Comparison of ENCODE assay signal across 24 mouse cellular contexts in the genomic region with DNA sequence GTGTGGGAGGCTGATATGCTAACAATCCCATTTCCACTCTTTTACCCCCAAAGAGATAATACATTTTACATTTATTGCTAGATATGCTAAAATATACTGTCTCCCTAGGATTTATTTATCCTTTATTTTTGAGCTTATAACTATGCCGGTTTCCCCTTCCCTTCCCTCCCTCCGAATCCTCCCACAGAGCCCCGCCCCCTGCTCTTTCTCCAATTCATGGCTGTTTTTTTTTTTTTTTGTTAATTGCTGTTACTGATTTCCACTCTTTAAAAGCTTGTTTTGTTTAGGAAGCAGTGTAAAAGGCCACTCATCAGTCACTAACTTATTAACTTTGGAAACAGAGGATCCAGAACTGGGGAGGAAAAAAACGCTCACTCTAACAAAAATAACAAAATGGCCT. TPM values are rescaled to one million over a fixed set of nuclear protein-coding genes. Genes with fewer than 3 reads are reported as not detected.
DNase-seq lines count a peak whose midpoint lies in the region; ATAC-seq and TF ChIP-seq lines count a peak whose summit lies in the region.
"Had no signal": no experiment of that assay in that cellular context is flagged by ENCODE, and none has a peak within 500 bp of the region (broad histone marks: within the 10 kb centered on the region; RNA-seq: fewer than 3 reads in every experiment).

No protein-coding gene starts in this region.

- WGBS in kidney, adult 2 months = 24% methylated on average over 4 of the region's 4 CpGs
- WGBS in kidney, postnatal 0 days = 30% methylated on average over 4 of the region's 4 CpGs
- WGBS in kidney, embryonic 15.5 days = 41% methylated on average over 4 of the region's 4 CpGs
- WGBS in midbrain, embryonic 11.5 days = 76% methylated on average over 4 of the region's 4 CpGs
- WGBS in midbrain, embryonic 13.5 days = 78% methylated on average over 4 of the region's 4 CpGs

- no peak for ATAC-seq in kidney, postnatal 0 days (replicated peaks; ENCODE audit: low FRiP score, low read depth)
- ATAC-seq in kidney, embryonic 15.5 days (replicated peaks; ENCODE audit: low FRiP score) = no peak
- ATAC-seq in midbrain, embryonic 11.5 days (ENCODE audit: low FRiP score) = no peak
- ATAC-seq in midbrain, embryonic 13.5 days = no peak
- ATAC-seq: activated CD4-positive, CD25-positive, alpha-beta regulatory T cell, adult 4 months; CD4-positive, CD25-positive, alpha-beta regulatory T cell, adult 4 months; forebrain, embryonic 13.5 days; Patski had no signal

- H3K4me3 ChIP-seq in kidney, adult 2 months (ENCODE audit: insufficient read depth, low read depth, low read length) = no peak overlapping the region
- no peak overlapping the region for H3K4me3 ChIP-seq in kidney, postnatal 0 days (replicated peaks; ENCODE audit: low read depth, low read length)
- H3K4me3 ChIP-seq in kidney, embryonic 15.5 days (replicated peaks) = no peak overlapping the region
- no peak overlapping the region for H3K4me3 ChIP-seq in midbrain, embryonic 11.5 days (ENCODE audit: low read depth, low read length)
- no peak overlapping the region for H3K4me3 ChIP-seq in midbrain, embryonic 13.5 days (replicated peaks)
- H3K4me3 ChIP-seq: embryonic facial prominence, embryonic 10.5 days; embryonic facial prominence, embryonic 12.5 days; forebrain, embryonic 13.5 days had no signal

- no peak for TF ChIP-seq POLR2A in kidney, adult 2 months (IDR thresholded peaks at IDR 0.05; ENCODE audit: low read depth, low read length)

- no peak for TF ChIP-seq CTCF in kidney, adult 2 months (conservative IDR thresholded peaks at IDR 0.05; ENCODE audit: insufficient read depth, insufficient read length, low read depth, low read length)
- TF ChIP-seq CTCF in kidney, postnatal 0 days (IDR thresholded peaks at IDR 0.05; ENCODE audit: low read depth) = no peak

- H3K27ac ChIP-seq in kidney, adult 2 months (ENCODE audit: insufficient read depth, low read depth, low read length) = no peak overlapping the region
- H3K27ac ChIP-seq in kidney, postnatal 0 days = no peak overlapping the region
- no peak overlapping the region for H3K27ac ChIP-seq in kidney, embryonic 15.5 days
- no peak overlapping the region for H3K27ac ChIP-seq in midbrain, embryonic 11.5 days (ENCODE audit: low read depth, low read length)
- no peak overlapping the region for H3K27ac ChIP-seq in midbrain, embryonic 13.5 days
- H3K27ac ChIP-seq: embryonic facial prominence, embryonic 10.5 days; embryonic facial prominence, embryonic 12.5 days; forebrain, embryonic 13.5 days had no signal

- peak; percentile 31 for DNase-seq in kidney, adult 2 months
- DNase-seq in kidney, adult 8-10 months = no peak
- DNase-seq in kidney, postnatal 0 days (ENCODE audit: low spot score) = peak; percentile 5
- no peak for DNase-seq in kidney, adult 11 months
- peak; percentile 8 for DNase-seq in kidney, postnatal 14 days
- peak; percentile 64 for DNase-seq in midbrain, embryonic 11.5 days (ENCODE audit: low spot score, missing footprints)
- DNase-seq: adrenal gland, adult 8-10 months; adrenal gland, postnatal 14 days; adrenal gland, postnatal 36 days; B cell, adult 2 months; cerebellum, adult 11-12 months; cerebellum, adult 2 months; cerebellum, adult 9-10 months; cerebellum, postnatal 10 days; cerebellum, postnatal 25 days had no signal

- H3K9me3 ChIP-seq in kidney, postnatal 0 days (replicated peaks; ENCODE audit: low read length) = no peaks in the 10 kb centered on the region
- no peaks in the 10 kb centered on the region for H3K9me3 ChIP-seq in kidney, embryonic 15.5 days (replicated peaks)
- H3K9me3 ChIP-seq in midbrain, embryonic 11.5 days (ENCODE audit: control insufficient read depth, low read length) = no peaks in the 10 kb centered on the region
- H3K9me3 ChIP-seq in midbrain, embryonic 13.5 days = no peaks in the 10 kb centered on the region
- H3K9me3 ChIP-seq: embryonic facial prominence, embryonic 10.5 days; embryonic facial prominence, embryonic 12.5 days; forebrain, embryonic 13.5 days had no signal

- no peak overlapping the region for H3K4me2 ChIP-seq in kidney, postnatal 0 days (ENCODE audit: low read length)
- no peak overlapping the region for H3K4me2 ChIP-seq in kidney, embryonic 15.5 days
- no peak overlapping the region for H3K4me2 ChIP-seq in midbrain, embryonic 11.5 days
- H3K4me2 ChIP-seq in midbrain, embryonic 13.5 days (replicated peaks) = no peak overlapping the region
- H3K4me2 ChIP-seq: embryonic facial prominence, embryonic 12.5 days; forebrain, embryonic 13.5 days had no signal

- no peaks in the 10 kb centered on the region; the same call in 1 of the 2 replicates for H3K4me1 ChIP-seq in kidney, adult 2 months (ENCODE audit: control insufficient read depth, insufficient read depth, low read length)
- H3K4me1 ChIP-seq in kidney, postnatal 0 days (replicated peaks; ENCODE audit: insufficient read depth, low read length) = no peaks in the 10 kb centered on the region
- H3K4me1 ChIP-seq in kidney, embryonic 15.5 days = 0 out of 2 replicates have a peak, but pooled peaks cover 2% of the 10 kb centered on the region
- H3K4me1 ChIP-seq in midbrain, embryonic 11.5 days (ENCODE audit: control insufficient read depth, insufficient read depth, low read length) = no peaks in the 10 kb centered on the region
- H3K4me1 ChIP-seq in midbrain, embryonic 13.5 days (replicated peaks) = no peaks in the 10 kb centered on the region
- H3K4me1 ChIP-seq: embryonic facial prominence, embryonic 12.5 days; forebrain, embryonic 13.5 days had no signal

- no peak overlapping the region for H3K9ac ChIP-seq in kidney, postnatal 0 days (ENCODE audit: low read depth, low read length)
- H3K9ac ChIP-seq in kidney, embryonic 15.5 days = no peak overlapping the region
- H3K9ac ChIP-seq in midbrain, embryonic 11.5 days (ENCODE audit: low read length) = no peak overlapping the region
- H3K9ac ChIP-seq in midbrain, embryonic 13.5 days (replicated peaks) = no peak overlapping the region
- H3K9ac ChIP-seq: embryonic facial prominence, embryonic 12.5 days; forebrain, embryonic 13.5 days had no signal

- no peaks in the 10 kb centered on the region for H3K36me3 ChIP-seq in kidney, adult 2 months (ENCODE audit: control insufficient read depth, insufficient read depth, low read length)
- no peaks in the 10 kb centered on the region for H3K36me3 ChIP-seq in kidney, postnatal 0 days (ENCODE audit: insufficient read depth, low read length)
- no peaks in the 10 kb centered on the region for H3K36me3 ChIP-seq in kidney, embryonic 15.5 days
- H3K36me3 ChIP-seq in midbrain, embryonic 11.5 days (ENCODE audit: control insufficient read depth, insufficient read depth, low read length) = no peaks in the 10 kb centered on the region
- H3K36me3 ChIP-seq in midbrain, embryonic 13.5 days = no peaks in the 10 kb centered on the region
- H3K36me3 ChIP-seq: embryonic facial prominence, embryonic 10.5 days; embryonic facial prominence, embryonic 12.5 days; G1E had no signal

- no peaks in the 10 kb centered on the region for H3K27me3 ChIP-seq in kidney, adult 2 months (replicated peaks; ENCODE audit: control insufficient read depth, insufficient read depth, low read length)
- H3K27me3 ChIP-seq in kidney, postnatal 0 days (ENCODE audit: insufficient read depth, low read length) = no peaks in the 10 kb centered on the region
- H3K27me3 ChIP-seq in kidney, embryonic 15.5 days = 0 out of 2 replicates have a peak, but pooled peaks cover 2% of the 10 kb centered on the region
- no peaks in the 10 kb centered on the region for H3K27me3 ChIP-seq in midbrain, embryonic 11.5 days (ENCODE audit: control insufficient read depth, insufficient read depth, low read length)
- no peaks in the 10 kb centered on the region for H3K27me3 ChIP-seq in midbrain, embryonic 13.5 days
- H3K27me3 ChIP-seq: embryonic facial prominence, embryonic 12.5 days; forebrain, embryonic 13.5 days; Patski had no signal

RNA-seq across cellular contexts. Expression of a gene that starts 18.2 kb away (rescaled TPM):
- polyA plus RNA-seq in kidney, adult 2 months (2012; rRNA removed) = 55.7 and 68.4 TPM in 2 replicates
- polyA plus RNA-seq in kidney, postnatal 0 days (2015; fragmentation: Nextera tagmentation; extraction: Ambion mirVana) = 103 and 109 TPM in 2 replicates
- 111 and 112 TPM in 2 replicates for polyA plus RNA-seq in kidney, embryonic 15.5 days (2015; fragmentation: Nextera tagmentation; extraction: Ambion mirVana)
- polyA plus RNA-seq in midbrain, embryonic 11.5 days (2014; fragmentation: Nextera tagmentation; extraction: Ambion mirVana) = 83.9 and 88.7 TPM in 2 replicates
- 175 and 193 TPM in 2 replicates for polyA plus RNA-seq in midbrain, embryonic 13.5 days (2015; fragmentation: Nextera tagmentation; extraction: Ambion mirVana)

RNA-seq across cellular contexts. Expression of a gene that starts 34.6 kb away (rescaled TPM):
- polyA plus RNA-seq in kidney, adult 2 months (2012; rRNA removed) = not detected in 2 replicates
- polyA plus RNA-seq in kidney, postnatal 0 days (2015; fragmentation: Nextera tagmentation; extraction: Ambion mirVana) = not detected in 2 replicates
- not detected in 2 replicates for polyA plus RNA-seq in kidney, embryonic 15.5 days (2015; fragmentation: Nextera tagmentation; extraction: Ambion mirVana)
- 0.40 and 0.52 TPM in 2 replicates for polyA plus RNA-seq in midbrain, embryonic 11.5 days (2014; fragmentation: Nextera tagmentation; extraction: Ambion mirVana)
- polyA plus RNA-seq in midbrain, embryonic 13.5 days (2015; fragmentation: Nextera tagmentation; extraction: Ambion mirVana) = 1.7 and 2.0 TPM in 2 replicates
- polyA plus RNA-seq: activated CD4-positive, CD25-positive, alpha-beta regulatory T cell, adult 4 months; CD4-positive, CD25-positive, alpha-beta regulatory T cell, adult 4 months; G1E; Patski had no signal

RNA-seq across cellular contexts. Expression of a gene that starts 34.8 kb away (rescaled TPM):
- polyA plus RNA-seq in kidney, adult 2 months (2012; rRNA removed) = 0.46 and 1.0 TPM in 2 replicates
- 0.64 and 0.75 TPM in 2 replicates for polyA plus RNA-seq in kidney, postnatal 0 days (2015; fragmentation: Nextera tagmentation; extraction: Ambion mirVana)
- polyA plus RNA-seq in kidney, embryonic 15.5 days (2015; fragmentation: Nextera tagmentation; extraction: Ambion mirVana) = 1.1 and 1.6 TPM in 2 replicates
- 1.1 and 2.0 TPM in 2 replicates for polyA plus RNA-seq in midbrain, embryonic 11.5 days (2014; fragmentation: Nextera tagmentation; extraction: Ambion mirVana)
- 3.4 and 3.9 TPM in 2 replicates for polyA plus RNA-seq in midbrain, embryonic 13.5 days (2015; fragmentation: Nextera tagmentation; extraction: Ambion mirVana)
- polyA plus RNA-seq: G1E had no signal

RNA-seq across cellular contexts. Expression of a gene that starts 45.5 kb away (rescaled TPM):
- polyA plus RNA-seq in kidney, adult 2 months (2012; rRNA removed) = 12.3 and 20.6 TPM in 2 replicates
- 6.9 and 8.8 TPM in 2 replicates for polyA plus RNA-seq in kidney, postnatal 0 days (2015; fragmentation: Nextera tagmentation; extraction: Ambion mirVana)
- 3.0 and 3.1 TPM in 2 replicates for polyA plus RNA-seq in kidney, embryonic 15.5 days (2015; fragmentation: Nextera tagmentation; extraction: Ambion mirVana)
- 0.46 and 0.89 TPM in 2 replicates for polyA plus RNA-seq in midbrain, embryonic 11.5 days (2014; fragmentation: Nextera tagmentation; extraction: Ambion mirVana)
- 3.5 and 6.3 TPM in 2 replicates for polyA plus RNA-seq in midbrain, embryonic 13.5 days (2015; fragmentation: Nextera tagmentation; extraction: Ambion mirVana)
- polyA plus RNA-seq: activated CD4-positive, CD25-positive, alpha-beta regulatory T cell, adult 4 months; G1E had no signal

Comparison
In these comparisons a context has a peak if more than half of its experiments do, and no peak if none do; other contexts are left out.
1. DNase-seq: peak in kidney, adult 2 months (single experiment), kidney, postnatal 0 days (single experiment), kidney, postnatal 14 days (single experiment) and midbrain, embryonic 11.5 days (single experiment); none in kidney, adult 8-10 months (0 of 2) and kidney, adult 11 months (single experiment).